Mouse (Mus musculus) testis, adult 2 months (tissue): Measurements from ENCODE around the gene Wdr25.

ENCODE experiments used
- CTCF ChIP-seq: fragments of 200-500 bp; IDR thresholded peaks from 2 replicates; pipeline ENCODE4 v1.5.1; 2012; ENCODE audit warnings: low read depth, mild to moderate bottlenecking, inconsistent platforms, low read length, moderate library complexity; ENCODE audit not compliant: control insufficient read depth, insufficient read depth, insufficient replicate concordance
- POLR2A ChIP-seq: fragments of 200-500 bp; IDR thresholded peaks from 2 replicates; pipeline ENCODE4 v1.6.1; 2012; ENCODE audit warnings: low read depth, mild to moderate bottlenecking, inconsistent platforms, low read length, moderate library complexity; ENCODE audit not compliant: control insufficient read depth

DNA sequence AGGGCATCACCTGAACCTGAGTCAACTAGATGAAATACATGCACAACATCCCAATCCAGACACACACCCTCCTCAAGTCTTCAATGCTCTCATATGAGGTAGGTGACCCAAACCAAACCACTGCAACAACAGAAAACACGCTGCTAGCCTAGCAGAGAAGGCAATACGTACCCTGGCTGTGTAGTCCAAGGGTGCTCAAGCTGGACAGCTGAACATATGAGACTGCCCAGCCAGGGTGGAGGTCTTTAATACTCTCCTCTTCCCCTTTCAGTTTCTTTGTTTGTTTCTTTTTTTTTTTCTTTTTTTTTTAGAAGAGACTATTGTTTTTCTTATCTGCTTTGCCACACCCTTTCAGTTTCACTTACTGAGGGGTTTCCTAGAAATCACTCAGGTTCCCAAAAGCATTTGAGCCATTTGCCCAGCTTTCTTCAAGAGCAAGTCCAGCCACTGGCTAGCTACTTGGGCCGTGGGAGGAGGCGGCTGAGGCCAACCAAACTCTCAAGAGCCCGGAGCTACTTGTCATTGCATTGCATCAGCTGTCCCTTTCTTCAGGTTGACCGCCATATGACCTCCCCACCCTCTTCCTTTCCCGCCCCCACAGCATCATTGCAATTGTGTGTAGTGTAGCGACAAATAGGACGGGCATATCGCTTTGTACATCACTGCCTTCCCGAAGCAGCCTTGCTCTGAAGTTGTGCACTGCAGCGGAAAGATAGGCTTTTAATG, at the start of gene Wdr25:
- no peak for TF ChIP-seq POLR2A
- no peak for TF ChIP-seq CTCF
